Mouse (Mus musculus) liver, embryonic 16.5 days (tissue): ENCODE measurements around the gene Map1lc3a. TPM values are rescaled to one million over a fixed set of nuclear protein-coding genes. Genes with fewer than 3 reads are reported as not detected.

ENCODE experiments used
- ATAC-seq: fragments of 200-750 bp; cut with Nextera tagmentation; 2 replicates; pipeline ENCODE4 v1.8.0; 2017; ENCODE audit warnings: low read depth, mild to moderate bottlenecking, moderate number of reproducible peaks, moderate library complexity
- H3K27ac ChIP-seq: fragments of 300-500 bp; sonication (generic); 2 replicates; pipeline ENCODE4 v1.5.1; 2014; ENCODE audit warnings: mild to moderate bottlenecking, low read length
- H3K27me3 ChIP-seq: fragments of 300-500 bp; sonication (generic); 2 replicates; pipeline ENCODE4 v1.6.1; 2014; ENCODE audit warnings: low read depth, low read length, mixed read lengths; ENCODE audit not compliant: control insufficient read depth, insufficient read depth
- H3K36me3 ChIP-seq: fragments of 300-500 bp; sonication (generic); 2 replicates; pipeline ENCODE4 v1.6.1; 2014; ENCODE audit warnings: mild to moderate bottlenecking; ENCODE audit not compliant: control insufficient read depth, insufficient read depth
- H3K4me1 ChIP-seq: fragments of 300-500 bp; sonication (generic); 2 replicates; pipeline ENCODE4 v1.6.1; 2014; ENCODE audit warnings: low read depth, low read length, mixed read lengths; ENCODE audit not compliant: control insufficient read depth
- H3K4me2 ChIP-seq: fragments of 300-500 bp; sonication (generic); 2 replicates; pipeline ENCODE4 v1.6.1; 2014; ENCODE audit warnings: low read depth, low read length, mixed read lengths
- H3K4me3 ChIP-seq: fragments of 300-500 bp; sonication (generic); 2 replicates; pipeline ENCODE4 v1.5.1; 2014; ENCODE audit warnings: low read depth, mild to moderate bottlenecking, low read length
- H3K9ac ChIP-seq: fragments of 300-500 bp; sonication (generic); 2 replicates; pipeline ENCODE4 v1.6.1; 2014; ENCODE audit warnings: low read depth, low read length
- H3K9me3 ChIP-seq: fragments of 300-500 bp; sonication (generic); replicated peaks from 2 replicates; pipeline ENCODE4 v1.6.1; 2016; ENCODE audit warnings: low read length; ENCODE audit not compliant: control insufficient read depth
- WGBS: fragments of 180-500 bp; shearing (Covaris S2); extraction: QIAGEN DNeasy Blood & Tissue Kit; methylation state at CpG from one replicate; pipeline ENCODE4 v1.1.7; 2014; ENCODE audit not compliant: insufficient replicate concordance; 5-methylcytosine and 5-hydroxymethylcytosine counted together
- polyA plus RNA-seq: library from polyadenylated mRNA; unstranded; fragments of >200 nt; fragmentation: Nextera tagmentation; extraction: Ambion mirVana; gene quantifications from 2 replicates; pipeline ENCODE4 v1.2.1, GENCODE M21; 2015

Gene Map1lc3a
- polyA plus RNA-seq, 1 experiment from 2014 or later = 25.9 TPM

GRCm38 (mm10) chr2:155279163-155279562 is 3.1 kb downstream of the Map1lc3a start:
- WGBS = 70% methylated on average over 4 of the region's 4 CpGs
- no peak for ATAC-seq

GRCm38 (mm10) chr2:155280116-155280515 is 4.0 kb downstream of the Map1lc3a start:
- Histone ChIP-seq H3K9me3 (no peaks in the 10 kb centered on the region), H3K27me3 (no peaks in the 10 kb centered on the region), H3K27ac (no peak overlapping the region), H3K9ac (no peak overlapping the region), H3K4me1 (peaks cover 10% of the 10 kb centered on the region), H3K4me3 (no peak overlapping the region), H3K36me3 (no peaks in the 10 kb centered on the region), H3K4me2 (no peak overlapping the region)
- 66% methylated on average over 2 of the region's 2 CpGs for WGBS
- no peak for ATAC-seq

More at GRCm38 (mm10) chr2:155279163-155279562, 3.1 kb downstream of the Map1lc3a start:
- no peaks in the 10 kb centered on the region for H3K36me3 ChIP-seq
- H3K4me2 ChIP-seq = no peak overlapping the region
- H3K9ac ChIP-seq = no peak overlapping the region
- peaks cover 10% of the 10 kb centered on the region for H3K4me1 ChIP-seq
- no peak overlapping the region for H3K4me3 ChIP-seq
- no peaks in the 10 kb centered on the region for H3K9me3 ChIP-seq
- no peaks in the 10 kb centered on the region for H3K27me3 ChIP-seq
- H3K27ac ChIP-seq = no peak overlapping the region

- Histone ChIP-seq H3K4me1 (no peaks in the 10 kb centered on the region), H3K27me3 (no peaks in the 10 kb centered on the region), H3K9ac (no peak overlapping the region), H3K9me3 (no peaks in the 10 kb centered on the region), H3K36me3 (no peaks in the 10 kb centered on the region), H3K4me2 (no peak overlapping the region), H3K4me3 (no peak overlapping the region), H3K27ac (no peak overlapping the region)
- 69% methylated on average over 4 of the region's 4 CpGs for WGBS
- no peak for ATAC-seq
Measured at GRCm38 (mm10) chr2:155283793-155284192, 7.7 kb downstream of the Map1lc3a start.

GRCm38 (mm10) chr2:155284647-155285046 is 8.6 kb downstream of the Map1lc3a start:
- no peak overlapping the region for H3K4me3 ChIP-seq
- H3K9ac ChIP-seq = no peak overlapping the region
- 76% methylated on average over 7 of the region's 7 CpGs for WGBS
- H3K4me2 ChIP-seq = no peak overlapping the region
- no peaks in the 10 kb centered on the region for H3K4me1 ChIP-seq
- H3K27ac ChIP-seq = no peak overlapping the region
- H3K27me3 ChIP-seq = no peaks in the 10 kb centered on the region
- no peak for ATAC-seq
- no peaks in the 10 kb centered on the region for H3K9me3 ChIP-seq
- no peaks in the 10 kb centered on the region for H3K36me3 ChIP-seq

GRCm38 (mm10) chr2:155285744-155286143 is 9.6 kb downstream of the Map1lc3a start:
- H3K4me3 ChIP-seq = no peak overlapping the region
- H3K36me3 ChIP-seq = no peaks in the 10 kb centered on the region
- no peaks in the 10 kb centered on the region for H3K27me3 ChIP-seq
- no peaks in the 10 kb centered on the region for H3K4me1 ChIP-seq
- no peak overlapping the region for H3K27ac ChIP-seq
- H3K9ac ChIP-seq = no peak overlapping the region
- ATAC-seq = no peak
- no peak overlapping the region for H3K4me2 ChIP-seq
- no peaks in the 10 kb centered on the region for H3K9me3 ChIP-seq
- 74% methylated on average over 6 of the region's 6 CpGs for WGBS

- no peaks in the 10 kb centered on the region for H3K27me3 ChIP-seq
- no peaks in the 10 kb centered on the region for H3K9me3 ChIP-seq
- 70% methylated on average over 4 of the region's 4 CpGs for WGBS
- no peak overlapping the region for H3K4me3 ChIP-seq
- peaks cover 1% of the 10 kb centered on the region; the same call in 1 of the 2 replicates for H3K36me3 ChIP-seq
- H3K4me2 ChIP-seq = no peak overlapping the region
- no peaks in the 10 kb centered on the region for H3K4me1 ChIP-seq
- H3K9ac ChIP-seq = no peak overlapping the region
- ATAC-seq = no peak
- H3K27ac ChIP-seq = no peak overlapping the region
Measured at GRCm38 (mm10) chr2:155287456-155288250, 11.6 kb downstream of the Map1lc3a start.

- Histone ChIP-seq H3K4me2 (no peak overlapping the region), H3K27me3 (no peaks in the 10 kb centered on the region), H3K27ac (no peak overlapping the region), H3K4me3 (no peak overlapping the region), H3K4me1 (no peaks in the 10 kb centered on the region), H3K36me3 (peaks cover 2% of the 10 kb centered on the region; the same call in 1 of the 2 replicates), H3K9me3 (no peaks in the 10 kb centered on the region), H3K9ac (no peak overlapping the region)
- no peak for ATAC-seq
- 83% methylated on average over 8 of the region's 8 CpGs for WGBS
Measured at GRCm38 (mm10) chr2:155290066-155290465, 14.0 kb downstream of the Map1lc3a start.

- Histone ChIP-seq H3K4me2 (no peak overlapping the region), H3K36me3 (peaks cover 6% of the 10 kb centered on the region), H3K9ac (no peak overlapping the region), H3K27me3 (no peaks in the 10 kb centered on the region), H3K4me1 (no peaks in the 10 kb centered on the region), H3K9me3 (no peaks in the 10 kb centered on the region), H3K4me3 (no peak overlapping the region), H3K27ac (no peak overlapping the region)
- no peak for ATAC-seq
- 79% methylated on average over 2 of the region's 2 CpGs for WGBS
Measured at GRCm38 (mm10) chr2:155293382-155293781, 17.3 kb downstream of the Map1lc3a start.

- no peak for ATAC-seq
- 76% methylated on average over 4 of the region's 4 CpGs for WGBS
- no peaks in the 10 kb centered on the region for H3K27me3 ChIP-seq
- no peak overlapping the region for H3K27ac ChIP-seq
- no peak overlapping the region for H3K4me3 ChIP-seq
- H3K36me3 ChIP-seq = peaks cover 6% of the 10 kb centered on the region
- no peaks in the 10 kb centered on the region for H3K9me3 ChIP-seq
- H3K4me2 ChIP-seq = no peak overlapping the region
- H3K9ac ChIP-seq = no peak overlapping the region
- H3K4me1 ChIP-seq = no peaks in the 10 kb centered on the region
Measured at GRCm38 (mm10) chr2:155293946-155294345, 17.8 kb downstream of the Map1lc3a start.
